Mouse (Mus musculus) right cerebral cortex, adult 18-20 months (tissue): ENCODE data around the gene Gsn.

ENCODE experiments used
- DNase-seq: peaks from one replicate; pipeline ENCODE4 v3.0.0; 2022; ENCODE audit warnings: mixed read lengths

Gene Gsn

DNA sequence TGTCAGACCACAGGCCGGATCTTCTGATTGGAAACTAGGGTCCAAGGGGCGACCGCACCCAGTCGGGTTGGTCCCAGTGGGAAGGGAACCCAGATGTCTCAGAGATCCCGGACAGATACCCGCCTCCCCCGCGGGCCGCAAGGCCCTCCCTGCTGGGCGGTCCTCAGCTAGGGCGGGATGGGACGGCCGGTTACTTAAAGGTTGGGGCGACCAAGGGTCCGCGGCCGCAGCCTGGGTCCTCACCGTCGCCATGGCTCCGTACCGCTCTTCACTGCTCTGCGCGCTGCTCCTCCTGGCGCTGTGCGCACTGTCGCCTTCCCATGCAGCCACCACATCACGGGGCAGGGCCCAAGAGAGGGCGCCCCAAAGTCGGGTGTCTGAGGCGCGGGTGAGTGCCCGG is 26.0 kb downstream of the Gsn start:
- DNase-seq = no peak

DNA sequence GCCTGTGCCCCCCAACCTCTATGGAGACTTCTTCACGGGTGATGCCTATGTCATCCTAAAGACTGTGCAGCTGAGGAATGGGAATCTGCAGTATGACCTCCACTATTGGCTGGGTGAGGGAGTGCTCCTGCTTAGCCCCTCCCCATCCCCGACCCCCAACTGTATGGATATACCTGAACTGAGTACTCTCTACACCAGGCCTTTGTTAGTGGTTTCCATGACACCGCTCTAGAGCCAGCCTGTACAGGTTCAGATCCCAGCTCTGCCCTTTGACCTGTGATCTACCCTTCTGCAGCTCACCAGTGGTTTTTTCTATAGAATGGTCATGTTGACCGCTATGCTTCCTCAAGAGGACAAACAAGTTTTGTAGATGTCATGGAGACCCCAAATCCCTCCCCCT is 27.8 kb downstream of the Gsn start:
- DNase-seq = no peak

DNA sequence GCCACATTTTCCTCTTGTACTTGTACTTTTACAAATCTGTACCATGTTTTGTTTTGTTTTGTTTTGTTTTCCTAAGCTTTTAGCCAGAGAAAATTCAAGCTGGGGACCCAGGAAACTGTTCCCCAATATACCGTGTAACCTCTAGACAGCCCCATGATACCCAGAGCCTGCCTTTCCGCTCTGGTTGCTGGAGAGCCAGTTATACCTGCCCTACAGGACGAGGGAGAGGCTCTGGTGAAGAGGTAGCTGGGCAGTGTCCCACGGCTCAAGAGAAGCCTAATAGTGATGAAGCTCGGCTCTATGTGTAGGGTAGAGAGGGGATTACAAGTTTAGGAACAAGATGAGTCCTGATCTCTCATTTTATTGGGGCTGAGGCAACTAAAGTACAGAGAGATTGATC is 29.0 kb downstream of the Gsn start:
- DNase-seq = no peak

DNA sequence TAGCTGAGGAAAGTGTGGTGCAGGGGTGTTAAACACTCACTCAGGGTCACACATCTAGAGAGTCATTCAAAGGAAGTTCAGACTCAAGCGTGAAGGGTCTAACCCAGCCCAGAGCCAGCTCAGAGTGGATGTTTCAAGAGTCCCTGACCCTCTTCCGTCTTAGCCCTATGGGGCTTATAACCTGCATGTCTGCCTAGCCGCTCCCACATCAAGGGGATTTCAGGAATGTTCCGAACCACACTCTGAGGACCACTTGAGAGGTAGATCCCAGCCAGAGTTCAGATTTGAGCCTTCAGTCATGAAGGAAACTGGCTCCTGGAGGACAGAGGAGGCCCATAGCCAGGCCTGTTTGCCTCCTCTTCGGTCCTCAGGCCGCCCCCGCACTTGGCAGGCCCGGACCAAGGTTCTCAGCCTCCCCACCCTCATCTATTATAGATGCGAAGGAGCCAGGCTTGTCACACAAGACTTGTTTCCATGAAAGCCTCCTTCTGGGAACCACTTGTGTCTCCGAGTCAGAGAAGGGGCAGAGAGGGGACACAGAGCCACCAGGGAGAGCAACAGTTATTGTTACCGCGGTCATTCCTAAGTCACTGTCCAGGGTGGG is 30.9 kb downstream of the Gsn start:
- no peak for DNase-seq

DNA sequence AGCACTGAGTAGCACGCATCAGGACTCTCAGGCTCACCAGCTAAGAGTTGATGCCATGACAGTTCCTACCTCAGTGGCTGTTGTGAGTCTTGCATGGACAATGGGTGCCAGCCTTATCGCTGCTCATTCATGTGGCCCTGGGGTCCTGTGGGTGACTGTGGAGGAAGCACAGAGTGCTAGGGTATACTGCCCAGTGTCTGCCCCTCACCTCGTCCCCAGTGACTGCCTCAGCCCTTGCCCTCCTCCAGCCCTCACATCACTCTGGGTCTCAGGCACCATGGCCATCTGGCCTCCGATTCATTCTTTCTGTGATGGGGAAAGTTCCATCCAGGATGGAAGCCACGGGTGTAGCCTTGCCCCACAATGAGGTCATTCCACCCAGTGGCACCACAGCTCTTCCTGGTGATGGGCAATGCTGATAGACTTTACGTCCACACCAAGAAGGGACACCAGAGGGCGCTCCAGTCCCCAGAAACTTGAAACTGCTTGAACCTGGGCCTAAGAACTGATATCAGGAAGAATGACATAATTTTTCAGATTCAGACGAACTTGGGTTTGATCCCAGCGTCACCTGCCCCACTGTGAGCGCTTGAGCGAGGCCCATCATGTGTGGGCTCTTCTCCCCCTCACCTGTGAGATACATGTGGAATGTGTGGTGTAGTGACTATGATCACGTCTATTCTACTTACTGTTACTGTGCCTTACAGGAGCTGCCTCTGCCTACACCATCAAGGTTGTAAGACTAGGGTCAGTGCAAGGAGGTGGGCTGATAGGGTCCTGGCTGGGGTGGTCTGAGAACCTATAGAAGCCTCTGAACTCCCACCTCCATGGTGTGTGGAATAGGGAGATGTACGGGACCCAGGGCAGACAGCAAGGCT is 32.8 kb downstream of the Gsn start:
- DNase-seq = peak; percentile 73

DNA sequence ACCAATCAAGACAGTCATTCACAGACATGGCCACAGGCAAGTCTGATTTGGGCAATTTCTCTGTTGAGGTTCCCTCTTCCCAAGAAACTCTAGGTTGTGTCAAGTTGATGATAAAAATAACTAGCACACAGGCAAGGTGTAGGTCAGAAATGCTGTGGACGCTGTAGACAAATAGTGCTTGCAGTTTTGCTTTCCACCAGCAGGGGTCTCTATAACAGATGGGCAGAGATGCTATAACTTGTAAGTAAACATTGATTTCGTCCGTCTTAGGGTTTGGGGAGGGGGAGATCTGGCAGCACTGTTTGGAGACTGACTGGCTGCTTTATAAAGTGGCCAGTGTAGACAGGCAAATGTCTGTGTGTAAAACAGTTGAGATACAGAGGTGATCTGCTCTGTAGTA is 35.7 kb downstream of the Gsn start:
- no peak for DNase-seq

DNA sequence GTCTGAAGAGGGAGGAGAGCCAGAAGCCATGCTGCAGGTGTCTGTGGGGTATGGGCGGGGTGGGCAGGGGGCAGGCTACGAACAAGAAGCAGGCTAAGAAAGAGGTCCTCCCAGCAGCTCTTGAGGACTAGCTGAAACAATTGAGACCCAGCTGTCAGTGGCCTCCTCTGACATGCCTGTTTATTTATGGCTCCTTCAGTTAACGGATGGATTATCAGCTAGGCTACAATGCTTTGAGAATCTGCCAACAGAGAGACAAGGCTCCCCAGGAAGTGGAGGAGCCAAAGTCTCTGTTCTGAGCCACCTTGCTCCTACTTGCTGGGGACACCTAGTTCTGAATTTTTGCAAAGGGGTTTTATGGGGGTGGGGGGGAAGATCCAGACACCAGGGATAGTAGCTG is 36.5 kb downstream of the Gsn start:
- no peak for DNase-seq

DNA sequence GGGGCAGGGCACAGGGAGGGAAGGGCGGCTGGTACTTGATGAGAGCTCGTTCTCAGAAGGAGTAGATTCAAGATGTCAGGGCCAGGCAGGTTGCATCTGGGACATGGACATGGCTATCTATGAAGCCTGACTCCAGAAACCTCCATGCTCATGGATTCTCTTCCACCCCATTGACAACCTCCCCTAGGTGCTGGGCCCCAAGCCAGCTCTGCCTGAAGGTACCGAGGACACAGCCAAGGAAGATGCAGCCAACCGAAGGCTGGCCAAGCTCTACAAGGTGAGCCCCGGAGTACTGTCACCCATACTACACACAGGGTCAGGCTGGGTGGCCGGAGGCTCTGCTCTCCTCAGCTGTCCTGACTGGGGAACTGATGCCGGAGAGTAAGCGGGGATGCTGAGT is 37.1 kb downstream of the Gsn start:
- DNase-seq = no peak

DNA sequence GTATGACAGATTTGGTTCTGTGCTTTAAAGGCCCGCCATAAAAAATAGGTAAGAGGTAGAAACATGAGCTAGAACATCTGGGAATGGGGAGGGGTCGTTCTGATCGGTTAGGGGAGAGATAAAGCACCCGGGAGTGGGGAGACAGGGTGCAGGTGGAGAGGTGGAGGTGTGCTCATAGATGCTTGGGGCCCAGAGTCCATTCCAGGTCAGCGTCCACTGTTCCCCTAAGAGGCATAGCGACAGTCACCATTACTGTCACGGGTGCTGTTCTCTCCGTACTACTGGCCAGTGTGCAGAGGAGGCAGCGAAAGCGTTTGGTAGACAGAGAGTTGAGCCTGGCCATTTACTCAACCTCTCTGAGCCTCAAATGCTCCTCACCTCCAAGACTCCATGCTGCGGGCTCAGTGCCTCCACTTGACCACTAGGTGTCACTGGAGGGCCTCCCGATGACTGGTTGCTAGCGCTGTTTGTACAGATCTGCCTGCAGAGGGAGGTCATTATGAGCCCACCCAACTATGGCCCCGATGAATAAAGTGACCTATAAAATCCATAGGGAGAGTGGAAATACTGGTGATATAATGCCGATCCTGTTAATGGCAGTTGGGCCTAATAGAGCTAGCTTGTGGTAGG is 41.6 kb downstream of the Gsn start:
- peak; percentile 71 for DNase-seq

DNA sequence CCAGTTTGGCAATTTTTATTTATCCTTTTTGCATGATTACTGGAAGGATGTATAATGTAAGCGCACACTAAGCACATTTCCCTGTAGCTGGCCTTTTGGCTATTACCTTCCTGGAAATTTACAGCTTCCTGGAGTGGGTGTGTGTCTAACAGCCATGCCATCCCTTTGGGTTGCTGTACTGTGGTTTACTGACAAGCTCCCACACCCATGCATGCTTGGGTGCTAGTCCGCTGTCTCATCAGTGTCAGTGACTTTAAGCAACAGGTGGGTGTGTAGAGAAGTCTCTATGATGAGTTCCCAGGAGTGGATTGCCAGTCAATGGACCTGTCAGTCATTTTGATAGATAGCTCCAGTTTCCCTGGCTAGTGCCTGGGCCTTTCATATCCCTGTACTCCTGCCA is 43.3 kb downstream of the Gsn start:
- no peak for DNase-seq

DNA sequence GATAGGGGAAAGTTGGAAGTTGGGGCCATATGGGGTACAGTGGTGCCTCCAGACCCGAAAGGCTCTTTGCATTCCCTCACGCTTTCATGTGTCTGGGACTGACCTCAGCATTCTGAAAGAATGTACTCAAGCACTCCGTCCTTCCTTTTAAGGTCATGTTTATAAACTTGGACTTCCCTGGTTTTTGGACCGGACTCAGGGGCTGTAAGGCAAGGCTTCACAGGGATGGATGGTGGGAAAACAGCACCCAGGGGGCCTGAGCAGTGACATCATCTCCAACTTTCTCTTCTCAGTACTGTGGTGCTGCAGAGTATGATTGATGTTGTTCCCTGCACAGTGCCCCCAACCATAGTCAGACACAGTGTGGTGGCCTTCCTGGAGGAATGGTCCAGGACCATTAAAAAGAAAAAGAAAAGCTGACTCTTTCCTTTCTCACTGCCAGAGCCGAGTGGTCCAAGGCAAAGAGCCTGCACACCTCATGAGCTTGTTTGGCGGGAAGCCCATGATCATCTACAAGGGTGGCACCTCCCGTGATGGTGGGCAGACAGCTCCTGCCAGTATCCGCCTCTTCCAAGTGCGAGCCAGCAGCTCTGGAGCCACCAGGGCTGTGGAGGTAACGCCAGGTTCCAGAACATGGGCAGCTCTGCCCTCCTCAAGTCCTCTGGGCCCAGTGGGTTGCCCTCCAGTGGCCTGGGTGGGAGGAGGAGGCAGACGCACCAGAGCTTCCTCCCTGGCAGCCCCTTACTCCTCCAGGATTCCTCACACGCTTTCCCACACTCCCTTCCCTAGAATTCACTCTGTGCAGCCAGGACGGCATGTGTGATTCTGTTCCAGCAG is 46.1 kb downstream of the Gsn start:
- DNase-seq = no peak

DNA sequence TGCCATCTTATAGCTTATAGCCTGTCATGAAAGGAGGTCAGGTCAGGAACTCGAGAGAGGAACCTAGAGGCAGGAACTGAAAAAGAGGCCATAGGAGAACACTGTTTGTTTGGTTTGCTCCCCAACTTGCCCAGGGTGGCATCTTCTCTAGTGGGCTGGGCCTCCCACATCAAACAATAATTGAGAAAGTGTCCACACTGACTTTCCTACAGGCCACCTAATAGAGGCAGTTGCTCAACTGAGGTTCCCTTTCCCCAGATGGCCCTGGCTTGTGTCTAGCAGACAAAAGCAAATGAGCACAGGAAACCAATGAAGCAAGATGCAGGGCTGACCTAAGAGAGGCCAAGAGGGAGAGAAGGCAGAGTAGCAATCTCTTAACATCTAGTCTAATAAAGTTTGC is 52.0 kb downstream of the Gsn start:
- DNase-seq = no peak

DNA sequence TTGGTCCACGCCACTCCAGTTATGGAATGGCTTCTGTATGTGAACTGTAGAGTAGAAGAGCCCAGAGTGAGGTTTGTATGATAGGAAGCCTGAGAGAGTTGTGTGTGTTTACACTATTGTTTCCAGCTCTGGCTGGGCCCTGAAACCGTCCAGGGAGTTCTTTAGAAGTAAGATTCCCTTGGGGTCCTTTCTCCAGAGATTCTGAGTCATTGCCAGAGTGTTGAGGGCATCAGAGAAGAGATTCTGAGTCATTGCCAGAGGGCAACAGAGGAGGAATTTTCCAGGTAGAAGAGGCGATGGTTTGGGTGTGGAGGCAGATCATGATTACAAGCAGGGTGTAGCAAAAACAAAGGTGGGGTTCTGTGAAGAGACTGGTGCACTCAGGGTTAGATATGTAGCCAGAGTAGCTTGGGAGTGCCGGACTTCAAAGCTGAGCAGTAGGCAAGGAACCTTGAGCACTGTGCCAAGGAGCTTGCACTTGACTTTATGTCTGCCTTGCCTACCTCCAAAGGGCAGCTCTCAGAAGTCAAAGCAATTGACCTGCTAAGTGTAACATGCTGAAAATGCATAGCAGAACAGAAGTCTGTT is 53.8 kb downstream of the Gsn start:
- DNase-seq = no peak

DNA sequence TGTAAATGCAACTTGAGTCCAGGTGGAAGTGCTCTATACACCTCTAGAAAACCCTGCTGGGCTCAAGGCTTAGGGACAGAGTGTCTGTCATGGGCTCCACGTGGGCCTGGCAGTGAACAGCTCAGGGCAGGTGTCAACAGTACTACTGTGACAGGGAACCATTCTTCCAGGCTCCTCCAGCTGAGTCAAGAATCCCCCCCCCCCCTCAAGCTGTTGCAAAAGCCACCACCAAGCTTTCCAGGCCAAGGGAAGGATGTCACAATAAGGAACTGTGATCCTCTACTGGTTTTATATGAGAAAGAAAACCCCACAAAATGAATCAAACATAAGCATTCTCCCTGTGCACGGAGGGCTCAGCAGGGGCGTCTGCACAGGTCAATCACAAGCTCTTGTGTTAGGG is 58.1 kb downstream of the Gsn start:
- DNase-seq = no peak

DNA sequence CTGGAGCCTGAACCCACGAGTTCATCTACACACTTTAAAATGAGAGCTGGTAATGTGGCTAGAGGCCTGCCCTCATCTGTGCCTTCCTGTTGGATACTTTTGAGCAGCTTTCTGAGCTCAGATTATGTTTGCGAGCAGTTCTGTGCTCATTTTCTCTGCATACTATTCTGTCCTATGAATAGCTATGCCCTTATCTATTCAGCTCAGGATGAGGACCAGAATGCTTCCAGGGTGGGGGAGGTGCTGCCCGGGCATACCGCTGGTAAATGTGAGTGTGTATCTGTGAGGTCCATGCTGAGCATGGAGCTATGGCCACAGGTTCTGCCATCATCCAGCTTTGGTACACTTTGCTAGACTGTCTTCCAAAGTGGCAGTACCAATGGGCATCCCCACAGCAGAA is 61.4 kb downstream of the Gsn start:
- DNase-seq = no peak

DNA sequence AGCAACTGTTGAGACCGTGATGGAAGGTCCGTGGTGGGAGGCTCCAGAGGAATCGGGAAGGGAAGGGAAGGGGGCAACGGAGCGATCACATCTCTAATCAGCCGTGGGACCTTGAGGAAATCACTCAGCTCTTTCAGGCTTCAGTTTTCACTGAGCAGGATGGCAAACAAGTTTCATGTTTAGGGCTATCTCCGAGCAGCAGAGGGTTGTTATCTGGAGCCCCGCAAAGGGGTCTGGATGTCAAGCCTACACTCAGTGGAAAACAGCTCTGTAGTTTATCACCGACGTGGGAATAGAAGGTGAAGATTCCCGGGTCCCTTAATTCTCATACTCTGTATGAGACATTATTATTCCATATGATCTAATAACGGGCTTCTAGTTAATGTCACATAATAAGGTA is 62.2 kb downstream of the Gsn start:
- DNase-seq = no peak

DNA sequence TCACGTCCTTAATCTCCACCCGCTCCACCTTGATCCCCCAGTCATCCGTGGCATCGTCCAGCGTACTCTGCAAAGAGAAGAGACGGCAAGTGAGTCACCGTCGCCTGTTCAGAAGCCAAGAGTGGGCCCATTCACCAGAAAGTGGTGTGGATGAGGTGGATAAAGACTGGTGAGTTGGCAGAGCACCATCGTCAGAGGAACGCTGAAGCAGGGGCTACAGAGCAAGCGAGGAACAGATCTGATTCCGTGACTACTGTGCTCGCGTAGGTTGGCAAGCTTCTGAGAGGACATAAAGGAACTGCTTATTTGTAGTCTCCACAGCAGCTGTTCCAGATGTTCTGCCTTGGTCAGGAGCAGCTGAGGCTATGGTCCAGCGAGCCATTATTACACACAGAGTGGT is 64.2 kb downstream of the Gsn start:
- DNase-seq = no peak

DNA sequence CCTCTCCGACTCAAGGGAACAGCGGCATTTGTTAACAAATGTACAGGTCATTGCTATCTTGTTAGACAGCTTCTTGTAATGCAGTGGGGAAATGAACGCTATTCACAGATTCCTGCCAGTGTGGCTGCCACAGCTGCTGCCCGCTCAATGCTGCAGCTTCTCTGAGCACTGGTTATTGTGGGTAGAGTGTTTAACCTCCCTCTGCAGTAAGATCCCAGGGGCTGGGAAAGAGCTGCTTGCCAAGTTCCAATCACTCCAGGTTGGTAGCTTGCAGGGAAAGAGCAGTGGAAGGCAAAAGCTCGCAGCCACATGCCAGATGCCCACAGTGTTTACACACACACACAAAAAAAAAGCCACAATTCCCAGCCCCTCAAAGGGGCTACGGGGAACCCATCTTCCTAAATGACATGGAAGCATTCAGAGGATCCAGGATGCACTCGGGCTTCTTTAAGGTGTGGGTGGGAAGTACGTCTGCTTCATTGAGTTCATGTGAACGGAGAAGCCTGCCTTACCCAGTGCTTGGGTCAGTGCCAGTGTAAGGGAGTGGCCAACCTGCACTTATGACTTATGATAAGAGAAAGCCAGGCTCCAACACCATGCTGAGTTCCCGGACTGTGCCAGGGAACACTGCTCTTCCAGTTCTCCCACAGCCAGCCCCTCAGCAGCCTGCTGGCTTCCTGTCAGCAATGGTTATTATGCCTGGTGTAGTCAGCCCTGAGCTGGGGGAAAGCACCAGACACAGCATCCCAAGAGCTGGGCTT is 66.4 kb downstream of the Gsn start:
- DNase-seq = no peak

DNA sequence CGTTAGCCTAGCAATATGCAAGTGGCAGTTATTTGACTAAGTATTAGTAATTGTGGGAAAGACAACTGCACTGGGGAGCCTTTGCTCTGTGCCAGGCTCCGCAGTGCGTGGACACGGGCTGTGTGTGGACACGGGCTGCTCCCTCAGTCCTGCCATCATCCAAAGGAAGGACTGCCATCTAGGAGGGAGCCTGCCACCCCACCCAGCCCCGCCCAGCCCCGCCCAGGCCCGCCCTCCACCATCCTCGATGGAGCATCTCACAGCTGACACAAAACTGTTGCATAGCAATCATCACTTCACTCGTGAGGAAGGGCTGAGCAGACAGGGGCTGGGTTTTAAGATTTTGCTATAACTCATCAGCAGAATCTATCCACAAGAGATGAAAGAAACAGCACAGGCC is 69.8 kb downstream of the Gsn start:
- DNase-seq = no peak

DNA sequence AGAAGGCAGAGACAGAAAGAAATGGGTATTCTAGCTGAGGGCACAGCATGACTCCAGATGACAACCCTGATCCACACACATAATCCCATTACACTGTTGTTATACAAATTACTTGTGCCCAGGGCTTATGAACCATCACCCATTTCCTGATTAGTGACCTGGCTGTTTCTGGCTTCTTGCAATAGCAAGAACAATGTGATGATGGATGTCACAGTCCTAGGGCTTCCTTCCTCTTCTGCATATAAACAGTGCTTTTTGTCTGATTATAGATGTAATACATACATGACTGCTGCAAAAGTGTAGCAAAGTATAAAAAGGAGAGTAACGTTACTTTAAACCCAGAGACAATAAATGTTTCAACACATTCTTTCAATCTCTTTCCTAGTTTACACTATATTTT is 70.8 kb downstream of the Gsn start:
- no peak for DNase-seq

DNA sequence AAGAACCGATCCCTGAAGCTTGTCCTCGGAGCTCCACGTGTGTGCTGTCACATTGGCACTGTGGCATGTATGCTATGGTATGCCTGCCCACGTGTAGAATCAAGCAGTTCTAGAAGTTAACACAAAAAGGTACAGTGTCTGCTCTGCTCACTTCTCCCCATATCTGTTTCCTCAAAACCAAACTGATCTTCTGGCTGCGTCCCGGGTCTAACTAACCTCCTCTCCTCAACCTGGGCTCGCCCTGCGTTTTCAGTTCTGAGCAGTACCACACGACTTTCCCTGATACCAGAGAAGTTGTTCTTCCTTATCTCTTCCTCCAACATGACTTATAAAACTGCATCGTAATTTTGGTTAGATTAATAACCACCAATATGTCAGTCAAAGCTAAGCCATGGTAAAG is 71.4 kb downstream of the Gsn start:
- no peak for DNase-seq
